Mouse (Mus musculus) embryonic facial prominence, embryonic 14.5 days (tissue): ENCODE data around the gene Cnot4. TPM values are rescaled to one million over a fixed set of nuclear protein-coding genes. Genes with fewer than 3 reads are reported as not detected.
A peak's percentile ranks its signal among the peaks of the same experiment; 100 is the strongest.

Experiments used
- ATAC-seq: fragments of 200-750 bp; cut with Nextera tagmentation; 2 replicates; pipeline ENCODE4 v1.8.0; 2017; ENCODE audit warnings: low read depth, moderate number of reproducible peaks, moderate TSS enrichment
- DNase-seq: peaks from one replicate; pipeline ENCODE4 v3.0.0-alpha.2; 2015; ENCODE audit warnings: low spot score
- H3K27ac ChIP-seq: fragments of 300-500 bp; sonication (generic); replicated peaks from 2 replicates; pipeline ENCODE4 v1.5.1; 2014; ENCODE audit warnings: low read depth, mild to moderate bottlenecking, low read length, moderate library complexity
- H3K27me3 ChIP-seq: fragments of 300-500 bp; sonication (generic); replicated peaks from 2 replicates; pipeline ENCODE4 v1.6.1; 2014; ENCODE audit warnings: low read length; ENCODE audit not compliant: control insufficient read depth, insufficient read depth
- H3K36me3 ChIP-seq: fragments of 300-500 bp; sonication (generic); 2 replicates; pipeline ENCODE4 v1.6.1; 2014; ENCODE audit warnings: low read length, mixed read lengths; ENCODE audit not compliant: control insufficient read depth, insufficient read depth
- H3K4me1 ChIP-seq: fragments of 300-500 bp; sonication (generic); 2 replicates; pipeline ENCODE4 v1.6.1; 2014; ENCODE audit warnings: antibody characterized with exemption, low read length; ENCODE audit not compliant: control insufficient read depth, insufficient read depth
- H3K4me2 ChIP-seq: fragments of 300-500 bp; sonication (generic); 2 replicates; pipeline ENCODE4 v1.6.1; 2014; ENCODE audit warnings: low read depth, mild to moderate bottlenecking, low read length, moderate library complexity, mixed read lengths
- H3K4me3 ChIP-seq: fragments of 300-500 bp; sonication (generic); 2 replicates; pipeline ENCODE4 v1.5.1; 2014; ENCODE audit warnings: low read depth, mild to moderate bottlenecking, low read length
- H3K9ac ChIP-seq: fragments of 300-500 bp; sonication (generic); 2 replicates; pipeline ENCODE4 v1.6.1; 2014; ENCODE audit warnings: low read depth, mild to moderate bottlenecking, low read length, moderate library complexity, mixed read lengths
- H3K9me3 ChIP-seq: fragments of 300-500 bp; sonication (generic); 2 replicates; pipeline ENCODE4 v1.6.1; 2016; ENCODE audit warnings: low read length; ENCODE audit not compliant: control insufficient read depth
- WGBS: fragments of 180-500 bp; shearing (Covaris S2); extraction: QIAGEN DNeasy Blood & Tissue Kit; methylation state at CpG from one replicate; pipeline ENCODE4 v1.1.7; 2014; 5-methylcytosine and 5-hydroxymethylcytosine counted together
- polyA plus RNA-seq: library from polyadenylated mRNA; unstranded; fragments of >200 nt; fragmentation: Nextera tagmentation; extraction: Ambion mirVana; gene quantifications from 2 replicates; pipeline ENCODE4 v1.2.1, GENCODE M21; 2014

The Cnot4 gene
- polyA plus RNA-seq, 1 experiment from 2014 or later, result 29.8 TPM

- no peak for ATAC-seq
- WGBS, result 90% methylated on average over 2 of the region's 2 CpGs
- peaks cover 23% of the 10 kb centered on the region for H3K4me1 ChIP-seq
- no peak overlapping the region for H3K4me2 ChIP-seq
- no peak overlapping the region for H3K9ac ChIP-seq
- no peak overlapping the region for H3K27ac ChIP-seq
- no peak for DNase-seq
- no peaks in the 10 kb centered on the region for H3K27me3 ChIP-seq
- H3K36me3 ChIP-seq, result peaks cover 2% of the 10 kb centered on the region
- H3K4me3 ChIP-seq, result no peak overlapping the region
- no peaks in the 10 kb centered on the region for H3K9me3 ChIP-seq
Measured at GRCm38 (mm10) chr6:35028023-35028422, 105.5 kb downstream of the Cnot4 start.

- no peak overlapping the region for H3K4me2 ChIP-seq
- H3K27ac ChIP-seq, result no peak overlapping the region
- peaks cover 23% of the 10 kb centered on the region for H3K4me1 ChIP-seq
- no peaks in the 10 kb centered on the region for H3K27me3 ChIP-seq
- H3K36me3 ChIP-seq, result peaks cover 7% of the 10 kb centered on the region
- H3K4me3 ChIP-seq, result no peak overlapping the region
- no peak overlapping the region for H3K9ac ChIP-seq
- 70% methylated on average over 6 of the region's 6 CpGs for WGBS
- DNase-seq, result peak; percentile 62
- H3K9me3 ChIP-seq, result no peaks in the 10 kb centered on the region
- peak; percentile 67 for ATAC-seq
Measured at GRCm38 (mm10) chr6:35027257-35027656, 106.3 kb downstream of the Cnot4 start.

GRCm38 (mm10) chr6:35016624-35017023, 116.9 kb downstream of the Cnot4 start:
- WGBS, result 84% methylated on average over 5 of the region's 5 CpGs
- Histone ChIP-seq H3K9ac (no peak overlapping the region), H3K27me3 (no peaks in the 10 kb centered on the region), H3K4me2 (no peak overlapping the region), H3K4me1 (peaks cover 5% of the 10 kb centered on the region; the same call in 1 of the 2 replicates), H3K9me3 (no peaks in the 10 kb centered on the region), H3K36me3 (peaks cover 9% of the 10 kb centered on the region), H3K4me3 (no peak overlapping the region), H3K27ac (no peak overlapping the region)
- DNase-seq, result no peak
- no peak for ATAC-seq

GRCm38 (mm10) chr6:35011953-35012352, 121.6 kb downstream of the Cnot4 start:
- WGBS, result 53% methylated on average over 1 of the region's 1 CpGs
- Histone ChIP-seq H3K9ac (no peak overlapping the region), H3K27ac (no peak overlapping the region), H3K36me3 (0 out of 2 replicates have a peak, but pooled peaks cover 5% of the 10 kb centered on the region), H3K27me3 (no peaks in the 10 kb centered on the region), H3K4me3 (no peak overlapping the region), H3K9me3 (no peaks in the 10 kb centered on the region), H3K4me2 (no peak overlapping the region), H3K4me1 (peaks cover 5% of the 10 kb centered on the region; the same call in 1 of the 2 replicates)
- peak; percentile 26 for DNase-seq
- no peak for ATAC-seq

- no peak overlapping the region for H3K4me3 ChIP-seq
- ATAC-seq, result no peak
- no peak for DNase-seq
- no peak overlapping the region for H3K4me2 ChIP-seq
- H3K27me3 ChIP-seq, result no peaks in the 10 kb centered on the region
- H3K27ac ChIP-seq, result no peak overlapping the region
- WGBS, result 95% methylated on average over 5 of the region's 5 CpGs
- H3K36me3 ChIP-seq, result no peaks in the 10 kb centered on the region
- H3K9ac ChIP-seq, result no peak overlapping the region
- peaks cover 5% of the 10 kb centered on the region; the same call in 1 of the 2 replicates for H3K4me1 ChIP-seq
- H3K9me3 ChIP-seq, result no peaks in the 10 kb centered on the region
Measured at GRCm38 (mm10) chr6:35010705-35011104, 122.8 kb downstream of the Cnot4 start.

- no peak overlapping the region for H3K4me2 ChIP-seq
- no peaks in the 10 kb centered on the region for H3K27me3 ChIP-seq
- DNase-seq (peak; percentile 60), ATAC-seq (no peak)
- WGBS, result 73% methylated on average over 18 of the region's 18 CpGs
- no peaks in the 10 kb centered on the region; the same call in 1 of the 2 replicates for H3K4me1 ChIP-seq
- H3K27ac ChIP-seq, result no peak overlapping the region
- no peak overlapping the region for H3K4me3 ChIP-seq
- no peak overlapping the region for H3K9ac ChIP-seq
- H3K9me3 ChIP-seq, result no peaks in the 10 kb centered on the region
- H3K36me3 ChIP-seq, result no peaks in the 10 kb centered on the region
Measured at GRCm38 (mm10) chr6:35002261-35002669, 131.3 kb downstream of the Cnot4 start.

GRCm38 (mm10) chr6:34999101-34999500, 134.4 kb downstream of the Cnot4 start:
- ATAC-seq (peak; percentile 51; the same call in 1 of the 2 replicates), DNase-seq (peak; percentile 69)
- Histone ChIP-seq H3K27me3 (no peaks in the 10 kb centered on the region), H3K4me3 (no peak overlapping the region), H3K4me1 (peaks cover 7% of the 10 kb centered on the region), H3K27ac (no peak overlapping the region), H3K9me3 (no peaks in the 10 kb centered on the region), H3K4me2 (peak overlapping the region; percentile 40), H3K36me3 (no peaks in the 10 kb centered on the region), H3K9ac (no peak overlapping the region)
- WGBS, result 25% methylated on average over 4 of the region's 4 CpGs

GRCm38 (mm10) chr6:34996496-34996895, 137.0 kb downstream of the Cnot4 start:
- DNase-seq, result no peak
- no peak overlapping the region for H3K27ac ChIP-seq
- no peak overlapping the region for H3K4me2 ChIP-seq
- H3K4me1 ChIP-seq, result peaks cover 7% of the 10 kb centered on the region
- H3K9me3 ChIP-seq, result no peaks in the 10 kb centered on the region
- WGBS, result 79% methylated on average over 4 of the region's 4 CpGs
- no peaks in the 10 kb centered on the region for H3K27me3 ChIP-seq
- no peak overlapping the region for H3K4me3 ChIP-seq
- no peak for ATAC-seq
- no peak overlapping the region for H3K9ac ChIP-seq
- no peaks in the 10 kb centered on the region for H3K36me3 ChIP-seq

- H3K9ac ChIP-seq, result 0 out of 2 replicates have a peak overlapping the region, but pooled peaks have one; percentile 15
- H3K27me3 ChIP-seq, result no peaks in the 10 kb centered on the region
Measured at GRCm38 (mm10) chr6:34995265-34995681, 138.3 kb downstream of the Cnot4 start.

More at GRCm38 (mm10) chr6:34995265-34995681, 138.3 kb downstream of the Cnot4 start:
- 8% methylated on average over 13 of the region's 13 CpGs for WGBS
- peak overlapping the region; percentile 27 for H3K4me3 ChIP-seq
- peak; percentile 84 for ATAC-seq
- H3K27ac ChIP-seq, result no peak overlapping the region
- peaks cover 7% of the 10 kb centered on the region for H3K4me1 ChIP-seq
- no peaks in the 10 kb centered on the region for H3K36me3 ChIP-seq
- peak; percentile 90 for DNase-seq
- H3K4me2 ChIP-seq, result peak overlapping the region; percentile 59
- H3K9me3 ChIP-seq, result no peaks in the 10 kb centered on the region
